Mouse (Mus musculus) right cerebral cortex, postnatal 25 days (tissue): ENCODE measurements at regions not wholly inside any gene's neighbourhood (a gene's known extent, or its start where the extent isn't known, plus 50 kb on each side); places are given as distances from the start of the nearest gene placed in this dataset.

ENCODE experiments used
- DNase-seq: peaks from one replicate; pipeline ENCODE4 v3.0.0; 2022

DNA sequence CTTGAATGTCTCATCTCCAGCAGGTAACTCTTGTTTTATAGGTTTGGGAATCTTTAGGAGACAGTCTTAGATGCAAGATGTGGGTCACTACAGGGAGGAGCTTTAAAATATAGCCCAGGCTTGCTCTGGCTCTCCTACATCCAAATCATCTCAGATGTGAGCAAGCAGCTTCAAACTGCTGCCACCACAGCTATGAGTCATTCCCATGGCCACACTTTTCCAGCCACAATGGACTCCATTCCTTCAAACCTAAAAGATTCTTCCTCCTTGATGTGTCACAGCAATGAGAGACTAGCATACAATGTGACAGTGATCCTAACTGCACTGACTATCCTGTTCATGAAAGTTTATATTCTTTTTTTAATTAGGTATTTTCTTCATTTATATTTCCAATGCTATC lies 640.5 kb upstream of the A1bg start:
- no peak for DNase-seq

DNA sequence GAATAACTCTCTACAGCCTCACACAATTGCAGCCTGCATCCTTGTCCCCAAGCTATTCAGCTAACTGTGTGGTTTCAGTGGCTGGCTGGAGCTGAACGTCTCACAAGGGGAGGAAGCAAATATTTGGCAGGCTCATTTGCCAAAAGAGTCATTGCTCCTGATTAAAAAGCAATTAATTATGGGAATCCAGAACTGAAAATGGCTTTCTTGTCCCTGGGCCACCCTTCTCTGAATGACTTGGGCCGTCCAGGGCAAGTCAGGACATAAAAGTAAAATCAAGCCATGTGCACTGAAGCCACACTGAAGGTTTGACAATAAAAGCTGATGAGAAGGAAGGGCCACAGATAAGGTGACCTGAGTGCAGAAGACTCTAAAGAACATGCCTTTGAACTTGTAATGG lies 639.4 kb upstream of the A1bg start:
- DNase-seq: no peak

DNA sequence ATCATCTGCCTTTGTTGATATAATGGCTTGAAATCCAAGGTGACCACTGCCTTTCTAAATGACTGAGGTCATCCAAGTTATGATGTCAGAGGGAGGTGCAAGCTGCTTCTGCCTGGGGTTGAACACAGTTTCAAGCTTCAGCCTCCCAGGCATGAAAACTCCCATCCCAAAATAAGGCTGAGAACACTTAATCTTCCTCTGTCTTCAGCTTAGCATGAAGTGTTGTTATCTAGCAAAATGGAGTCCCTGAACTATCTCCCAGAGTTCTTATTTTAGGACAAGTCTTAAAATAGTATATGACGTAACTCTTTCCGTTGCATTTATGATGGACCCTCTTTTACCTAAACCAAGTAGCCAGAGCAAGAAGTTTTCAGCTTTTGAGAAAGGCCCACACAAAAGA lies 631.1 kb upstream of the A1bg start:
- no peak for DNase-seq

DNA sequence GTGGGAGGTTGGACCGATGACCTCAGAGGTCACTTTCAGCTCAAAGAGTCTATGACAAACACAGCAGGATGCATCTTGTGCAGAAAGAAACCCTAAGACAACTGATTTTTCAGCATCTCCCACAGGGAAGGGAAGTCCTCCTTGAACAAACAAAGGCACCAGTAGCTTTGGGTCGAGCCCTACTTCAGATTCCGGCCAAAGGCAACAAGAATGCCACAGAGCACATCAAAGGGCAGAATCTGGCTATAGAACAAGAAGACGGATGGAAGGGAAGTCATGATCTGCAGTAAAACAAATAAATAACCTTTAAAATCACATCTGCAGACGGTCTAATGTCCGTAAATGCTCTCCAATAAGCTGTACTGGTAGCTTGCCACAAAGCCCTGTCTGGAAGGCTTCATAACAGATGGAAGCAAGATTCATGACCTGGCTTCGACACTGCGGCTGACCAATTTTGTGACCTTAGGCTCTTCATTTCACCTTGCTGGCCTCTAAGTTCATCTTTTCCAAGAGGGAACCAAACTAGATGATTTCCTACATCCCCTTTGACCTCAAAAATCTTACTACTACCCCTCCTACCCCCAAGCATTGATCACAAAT lies 630.4 kb upstream of the A1bg start:
- DNase-seq: no peak

GRCm38 (mm10) chr15:61551206-61551605 lies 628.4 kb upstream of the A1bg start:
- no peak for DNase-seq

GRCm38 (mm10) chr15:61548400-61548799 lies 625.6 kb upstream of the A1bg start:
- DNase-seq: no peak

GRCm38 (mm10) chr15:61546608-61547007 lies 623.8 kb upstream of the A1bg start:
- no peak for DNase-seq

DNA sequence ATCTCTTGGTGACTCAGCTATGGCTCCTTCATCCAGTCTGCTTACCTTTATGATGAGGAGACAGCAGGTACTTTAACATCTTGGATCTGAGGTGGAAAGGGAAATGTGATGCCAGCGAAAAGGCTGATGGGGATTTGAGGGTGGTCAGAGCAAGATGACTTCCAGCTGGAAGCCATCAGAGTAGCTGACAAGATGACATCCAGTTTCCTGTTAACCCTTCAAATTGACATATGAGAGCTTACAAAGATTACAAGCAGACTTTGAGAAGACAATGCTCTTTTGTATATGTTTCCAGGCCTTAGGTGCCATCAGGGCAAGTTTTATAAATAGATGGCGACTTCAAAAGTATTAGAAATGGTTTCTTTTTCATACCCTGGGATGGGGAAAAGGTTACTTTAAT lies 621.3 kb upstream of the A1bg start:
- no peak for DNase-seq

DNA sequence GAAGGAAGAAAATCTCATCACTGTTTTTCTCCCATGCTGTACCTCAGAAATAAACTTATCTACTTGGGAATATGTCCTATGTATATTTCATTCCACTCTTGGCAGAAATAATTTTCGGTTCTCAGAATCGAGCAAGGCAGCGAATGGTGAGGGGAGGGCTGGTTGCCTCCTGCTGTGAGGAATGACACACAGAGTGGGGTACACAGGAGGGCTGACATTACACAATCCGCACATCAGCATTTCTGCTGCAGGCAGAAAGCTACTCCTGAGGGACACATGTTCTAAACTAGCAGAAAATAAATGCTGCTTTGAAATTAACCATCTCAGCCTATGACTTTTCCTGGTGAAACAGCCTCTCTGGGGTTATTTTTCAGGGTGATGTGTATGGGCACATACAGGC lies 618.8 kb upstream of the A1bg start:
- DNase-seq: no peak

DNA sequence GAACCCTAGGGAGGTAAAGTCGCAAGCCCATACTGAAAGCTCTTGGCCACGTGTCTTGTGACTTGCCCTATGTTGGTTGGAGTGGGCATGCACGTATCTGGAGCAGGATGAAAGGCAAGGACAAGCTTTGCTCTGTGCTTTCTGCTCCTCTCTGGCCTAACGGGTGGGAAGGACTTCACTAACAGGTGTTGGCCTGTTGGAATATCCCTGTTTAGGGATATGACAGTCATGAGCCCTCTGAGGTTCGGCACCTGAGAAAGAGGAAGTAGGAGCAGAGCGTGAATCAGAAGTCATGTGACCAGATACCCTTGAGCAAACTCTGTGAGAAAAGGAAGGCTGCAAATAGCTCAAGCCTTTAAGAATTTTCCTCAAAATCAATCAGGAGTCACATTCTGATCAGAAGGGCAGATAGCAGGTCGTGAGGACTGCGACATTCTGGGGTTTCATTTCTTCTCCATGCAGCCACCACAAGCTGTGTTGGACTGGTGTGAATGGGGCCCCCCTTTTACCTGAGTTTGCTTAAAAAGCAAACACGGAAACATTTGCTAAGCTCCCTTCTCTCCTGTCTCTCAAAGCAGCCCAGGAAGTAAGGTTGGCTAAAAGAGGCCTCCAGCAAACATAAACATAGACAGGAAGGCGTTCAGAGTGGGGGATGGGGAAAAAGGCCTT lies 618.1 kb upstream of the A1bg start:
- DNase-seq: no peak

DNA sequence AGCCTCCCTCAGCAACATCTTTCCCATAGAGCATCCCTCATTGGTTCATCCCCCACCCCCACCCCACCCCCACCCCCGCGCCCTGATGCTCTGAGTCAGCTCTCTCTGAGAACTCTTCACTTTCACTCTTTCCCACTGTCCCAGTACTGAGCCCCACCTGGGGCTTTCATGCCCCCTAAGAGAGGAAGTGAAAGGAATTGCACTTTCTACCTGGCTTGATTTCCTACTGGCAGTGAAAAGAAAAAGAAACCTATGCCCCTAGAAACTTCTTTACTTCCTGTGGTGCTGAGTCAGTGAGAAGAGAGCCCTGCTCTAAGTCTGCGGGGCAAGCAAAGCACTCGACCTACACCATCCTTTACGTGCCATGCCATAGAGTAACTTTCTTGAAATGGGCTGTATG lies 616.1 kb upstream of the A1bg start:
- DNase-seq: no peak

DNA sequence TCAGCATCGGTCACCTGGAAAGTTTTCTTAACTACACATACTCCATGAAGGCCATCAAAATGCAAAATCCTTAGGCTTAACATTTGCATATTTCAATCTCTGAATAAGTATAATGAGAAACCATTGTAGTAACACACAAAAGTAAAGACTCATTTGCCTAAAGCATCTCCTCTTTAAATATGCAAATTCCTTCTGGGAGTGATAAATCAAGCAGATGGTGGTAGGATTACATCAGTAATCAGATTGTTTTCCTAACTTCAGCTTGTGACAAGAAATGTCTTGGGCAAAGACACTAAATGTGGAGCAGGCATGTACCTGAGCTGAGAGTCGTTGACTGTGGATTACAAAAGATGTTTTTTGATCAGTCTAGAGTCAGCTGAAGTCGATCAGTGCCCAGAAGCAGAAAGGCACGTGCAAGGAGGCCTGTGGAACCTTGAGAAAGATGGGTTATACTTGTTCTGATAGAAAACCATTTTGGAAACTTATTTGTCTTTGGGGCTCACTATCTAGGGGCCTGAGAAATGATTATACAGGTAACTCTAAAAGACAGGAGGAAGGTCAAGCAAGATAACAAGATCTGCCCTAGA lies 615.5 kb upstream of the A1bg start:
- no peak for DNase-seq

- no peak for DNase-seq
Measured at GRCm38 (mm10) chr15:61536332-61536716, 613.5 kb upstream of the A1bg start.

DNA sequence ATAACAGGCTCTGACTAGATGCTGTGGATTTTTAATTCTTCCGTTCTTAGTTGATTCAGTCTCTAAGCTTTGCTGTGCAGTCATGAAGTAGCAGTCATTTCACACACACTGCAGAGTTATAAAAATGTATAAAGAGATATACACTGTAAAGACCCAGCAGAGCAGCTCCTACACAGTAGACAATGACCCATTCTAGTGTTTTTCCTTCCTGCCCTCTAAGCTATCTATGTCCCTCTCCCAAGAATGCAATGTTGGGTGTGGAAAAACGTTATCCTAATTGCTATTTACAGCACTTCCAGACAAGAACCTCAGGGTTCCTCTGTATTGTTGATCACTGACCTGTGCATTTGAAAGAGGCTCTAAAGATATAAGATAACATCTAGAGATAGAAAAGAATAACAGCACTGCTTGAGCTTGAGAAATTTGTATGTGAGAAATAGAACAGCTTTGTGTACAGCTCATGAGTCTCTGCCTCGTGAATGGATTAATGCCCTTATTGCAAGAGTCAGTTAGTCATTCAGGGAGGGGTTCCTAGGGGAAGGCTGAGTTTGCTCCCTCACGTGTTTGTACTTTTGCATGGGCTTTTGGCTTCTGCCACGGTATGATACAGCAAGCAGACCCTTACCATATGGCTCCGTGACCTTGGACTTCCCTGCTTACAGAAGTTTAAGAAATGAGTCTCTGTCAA lies 613.0 kb upstream of the A1bg start:
- DNase-seq: no peak

DNA sequence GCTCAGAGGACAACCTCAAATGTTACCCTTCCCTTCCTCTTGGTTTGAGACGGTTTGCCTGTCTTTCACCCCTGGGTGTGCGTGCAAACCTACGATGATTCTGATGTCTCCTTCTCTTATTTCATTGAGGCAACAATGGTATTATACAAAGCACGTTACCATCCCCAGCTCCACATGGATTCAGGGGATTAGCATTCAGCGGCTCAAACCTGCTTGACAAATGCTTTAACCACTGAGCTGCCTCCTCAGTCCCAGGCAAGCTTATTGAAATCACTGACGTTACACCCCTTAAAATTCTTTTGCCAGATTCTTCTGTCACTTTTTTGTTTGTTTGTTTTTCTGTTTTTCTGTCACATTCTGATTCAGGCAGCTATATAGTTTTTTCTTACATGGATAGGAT lies 612.4 kb upstream of the A1bg start:
- no peak for DNase-seq

GRCm38 (mm10) chr15:61532808-61533207 lies 610.0 kb upstream of the A1bg start:
- DNase-seq: no peak

GRCm38 (mm10) chr15:61532040-61532439 lies 609.2 kb upstream of the A1bg start:
- no peak for DNase-seq

DNA sequence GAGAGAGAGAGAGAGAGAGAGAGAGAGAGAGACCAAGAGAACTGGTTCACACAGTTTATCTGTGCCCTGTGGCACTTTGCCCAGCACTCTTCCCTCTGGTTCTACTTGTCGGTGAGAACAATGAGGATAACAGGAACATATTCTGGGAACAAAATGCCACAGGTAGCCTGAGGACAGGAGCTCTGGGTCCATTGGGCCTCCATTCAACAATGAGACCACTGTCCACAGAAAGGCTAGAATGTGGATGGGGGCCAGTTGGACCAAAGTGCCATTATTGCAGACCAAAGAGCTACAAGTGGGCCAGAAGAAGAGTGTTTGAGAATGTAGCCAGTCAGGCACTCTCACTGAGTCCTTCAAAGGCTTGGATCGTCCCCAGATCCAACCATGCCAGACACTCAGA lies 600.2 kb upstream of the A1bg start:
- DNase-seq: no peak

GRCm38 (mm10) chr15:61517265-61517664 lies 594.5 kb upstream of the A1bg start:
- DNase-seq: no peak

DNA sequence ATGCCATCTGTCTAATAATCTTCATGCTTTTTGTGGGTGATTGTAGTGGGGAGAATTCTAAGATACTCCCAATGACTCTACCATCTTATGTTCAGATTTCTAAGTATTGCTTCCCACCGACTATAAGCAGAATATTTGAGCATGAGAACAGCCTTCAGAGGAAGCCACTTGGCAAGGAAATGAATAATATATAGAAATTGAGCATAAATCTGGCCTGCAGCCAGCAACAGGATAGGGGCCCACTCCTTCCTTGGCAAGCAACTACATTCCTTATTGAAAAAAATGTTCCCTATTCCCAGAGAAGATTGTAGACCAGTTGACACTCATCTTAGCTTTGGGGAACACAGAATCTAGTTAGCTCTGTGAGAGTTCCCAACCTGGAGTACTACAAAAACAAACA lies 591.5 kb upstream of the A1bg start:
- DNase-seq: peak; percentile 12

- DNase-seq: peak; percentile 32
Measured at GRCm38 (mm10) chr15:61508806-61509205, 586.0 kb upstream of the A1bg start.

GRCm38 (mm10) chr15:61506361-61506897 lies 583.6 kb upstream of the A1bg start:
- DNase-seq: no peak

- no peak for DNase-seq
Measured at GRCm38 (mm10) chr15:61503436-61503835, 580.6 kb upstream of the A1bg start.

- DNase-seq: no peak
Measured at GRCm38 (mm10) chr15:61489731-61490130, 566.9 kb upstream of the A1bg start.
